Mouse (Mus musculus) G1E (cell line): Measurements from ENCODE around the gene Plk5.

Experiments used
- CTCF ChIP-seq: IDR thresholded peaks from 2 replicates; pipeline ENCODE4 v1.5.1; 2012; ENCODE audit warnings: low read depth, low read length, inconsistent platforms, mixed read lengths
- GATA1 ChIP-seq: IDR thresholded peaks from 2 replicates; pipeline ENCODE4 v1.6.1; 2012; ENCODE audit warnings: borderline replicate concordance, low read length, inconsistent platforms, mixed read lengths
- GATA2 ChIP-seq: IDR thresholded peaks from 2 replicates; pipeline ENCODE4 v1.6.1; 2012; ENCODE audit warnings: low read depth, low read length, inconsistent platforms, borderline replicate concordance
- POLR2AphosphoS5 ChIP-seq: IDR thresholded peaks from 2 replicates; pipeline ENCODE4 v1.6.1; 2012; ENCODE audit warnings: low read depth, low read length, inconsistent platforms; ENCODE audit not compliant: insufficient replicate concordance
- TAL1 ChIP-seq: conservative IDR thresholded peaks from 2 replicates; pipeline ENCODE4 v1.6.1; 2012; ENCODE audit warnings: low read depth, low read length, inconsistent platforms, mixed read lengths

- TF ChIP-seq CTCF (no peak), POLR2AphosphoS5 (no peak), TAL1 (no peak), GATA2 (no peak), GATA1 (no peak)
These were observed 34.4 kb downstream of the Plk5 start for GRCm38 (mm10) chr10:80390697-80391096.
